Mouse (Mus musculus): ENCODE measurements at regions not wholly inside any gene's neighbourhood (a gene's known extent, or its start where the extent isn't known, plus 50 kb on each side); places are given as distances from the start of the nearest gene placed in this dataset.

DNA sequence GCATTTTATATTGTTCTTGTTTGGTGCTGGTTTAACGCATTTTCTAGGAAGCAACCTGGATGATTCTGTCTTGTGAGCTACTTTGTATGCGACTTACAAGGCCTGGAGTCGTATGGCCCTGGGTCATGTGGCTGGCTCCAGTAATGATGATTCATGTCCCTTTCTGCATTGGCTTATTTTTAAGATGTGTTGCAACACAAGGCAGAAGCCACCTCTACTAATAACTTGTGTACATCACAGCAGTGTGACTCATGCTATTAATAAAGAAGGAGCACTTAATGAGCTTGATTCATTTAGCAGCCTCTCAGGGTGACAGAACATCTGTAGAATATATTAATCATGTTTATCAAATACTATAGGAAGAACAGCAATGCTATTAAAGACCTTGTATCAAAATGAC, 84.0 kb downstream of the Slc5a7 start:
- DNase-seq = no peak

DNA sequence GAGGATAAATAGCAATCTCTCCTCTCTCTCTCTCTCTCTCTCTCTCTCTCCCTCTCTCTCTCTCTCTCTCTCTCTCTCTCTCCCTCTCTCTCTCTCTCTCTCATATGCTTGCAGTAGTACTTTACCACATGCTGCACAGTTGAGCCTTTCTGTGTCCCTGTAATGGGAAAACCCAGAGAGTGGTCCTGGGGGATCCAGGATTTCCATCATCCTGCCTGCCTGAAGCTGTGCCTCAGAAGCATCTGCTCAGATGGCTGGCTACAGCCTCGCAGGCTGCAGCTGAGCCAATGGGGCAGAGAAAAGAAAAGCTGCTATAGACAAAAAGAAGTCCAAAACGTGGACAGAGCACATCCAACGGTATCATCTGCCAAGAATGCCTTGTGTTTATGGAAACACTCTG, 97.1 kb downstream of the Slc5a7 start:
- no peak for DNase-seq

DNA sequence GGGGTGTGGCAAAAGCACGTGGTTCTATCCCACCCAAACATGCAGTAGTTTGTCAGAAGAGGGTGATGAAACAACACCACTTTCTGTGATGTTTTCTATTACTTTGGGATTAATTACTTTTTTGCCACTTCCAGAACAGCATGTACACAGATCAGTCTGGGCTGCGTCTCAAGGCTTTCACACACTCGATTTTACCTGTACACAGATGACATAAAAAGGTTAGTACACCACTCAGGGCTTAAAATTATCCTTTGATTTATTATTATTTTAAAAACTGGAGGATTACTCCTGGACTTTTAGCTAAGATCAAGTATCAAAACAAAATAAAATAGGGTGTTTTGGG, 106.6 kb downstream of the Slc5a7 start:
- DNase-seq = no peak

DNA sequence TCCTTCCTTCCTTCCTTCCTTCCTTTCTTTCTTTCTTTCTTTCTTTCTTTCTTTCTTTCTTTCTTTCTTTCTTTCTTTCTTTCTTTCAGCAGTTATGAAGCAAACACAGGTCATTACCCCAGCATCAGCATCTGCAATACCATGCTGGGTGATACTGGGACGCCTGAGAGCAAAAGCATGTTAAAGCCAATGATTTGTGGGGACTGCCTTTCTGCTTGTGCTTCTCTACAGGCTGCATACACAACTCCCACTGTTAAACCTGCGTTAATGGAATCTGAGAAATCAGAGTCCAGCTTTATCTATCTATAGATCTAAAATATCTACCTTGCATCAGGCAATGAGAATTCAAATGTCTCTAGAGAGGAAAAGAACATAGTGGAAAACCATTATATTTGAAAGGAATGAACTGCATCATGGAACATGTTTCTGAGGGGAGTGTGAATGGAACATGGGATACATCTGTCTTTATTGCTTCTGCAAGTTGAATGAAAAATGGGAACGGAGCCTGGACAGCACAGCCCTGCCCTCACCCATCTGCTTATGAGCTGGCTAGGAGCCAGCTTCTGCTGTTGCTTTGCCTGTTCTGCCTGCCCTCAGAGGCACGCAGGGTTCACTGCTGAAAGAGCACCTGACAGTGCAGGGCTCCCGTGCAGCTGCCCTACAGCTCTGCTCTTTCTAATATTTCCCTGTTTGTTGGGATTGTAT, 107.2 kb downstream of the Slc5a7 start:
- peak; percentile 8 for DNase-seq

DNA sequence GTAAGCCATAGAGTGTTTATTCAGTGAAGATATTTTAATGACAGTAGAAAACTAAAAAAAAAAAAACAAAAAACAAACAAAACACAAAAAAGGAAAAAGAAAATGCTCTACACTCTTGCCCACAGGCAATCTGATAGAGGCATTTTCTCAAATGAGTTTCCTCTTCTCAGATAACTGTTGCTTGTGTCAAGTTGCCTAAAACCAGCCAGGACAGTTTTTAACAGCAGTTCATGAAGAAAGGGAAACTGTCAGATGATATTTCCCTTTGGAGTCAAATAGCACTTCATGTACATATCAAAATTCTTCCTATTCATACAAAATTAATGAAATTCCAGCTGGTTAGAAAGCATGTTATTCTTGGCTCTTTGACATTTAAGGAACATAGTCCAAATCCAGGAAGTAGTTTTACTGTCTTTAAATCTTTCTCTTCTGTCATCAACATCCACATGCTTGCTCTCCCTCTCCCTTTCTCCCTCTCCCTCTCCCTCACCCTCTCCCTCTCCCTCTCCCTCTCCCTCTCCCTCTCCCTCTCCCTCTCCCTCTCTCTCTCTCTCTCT, 109.8 kb downstream of the Slc5a7 start:
- DNase-seq = no peak

DNA sequence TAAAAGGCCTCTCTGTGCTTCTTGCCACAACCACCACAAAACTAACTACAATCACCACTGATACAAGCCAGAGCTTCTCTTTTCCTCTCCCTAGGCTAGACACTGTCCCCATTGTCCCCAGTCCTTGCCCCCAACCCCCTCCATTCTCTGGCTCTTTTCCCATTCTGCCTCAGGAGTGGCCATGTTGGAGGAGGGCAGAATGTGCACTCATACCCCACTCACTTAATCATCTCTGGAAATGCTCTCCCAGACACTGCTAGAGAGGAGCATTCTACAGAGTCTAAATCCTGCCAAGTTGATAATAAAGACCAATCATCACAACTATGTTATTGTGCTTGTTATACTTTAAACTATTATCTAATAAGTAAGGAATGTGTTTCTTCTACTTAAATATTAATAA, 116.8 kb downstream of the Slc5a7 start:
- no peak for DNase-seq

DNA sequence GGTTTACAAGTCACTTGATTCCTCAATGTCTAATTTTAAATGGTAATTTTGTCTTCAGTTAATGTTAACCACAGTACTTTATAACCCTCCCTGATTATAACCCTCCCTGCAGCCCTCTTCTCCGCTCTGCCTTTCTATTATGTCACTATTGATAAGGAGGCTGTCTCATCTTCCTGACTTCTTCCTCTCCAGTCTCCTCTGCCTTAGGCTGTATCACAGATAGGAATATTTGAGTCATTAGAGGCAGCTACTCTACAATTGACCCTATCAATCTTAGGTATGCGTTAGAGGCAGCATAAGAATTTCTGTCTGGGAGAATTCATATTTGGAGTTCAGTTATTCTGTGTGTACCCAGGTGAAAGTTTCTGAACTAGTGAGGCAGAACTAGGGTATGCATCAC, 118.3 kb downstream of the Slc5a7 start:
- no peak for DNase-seq

DNA sequence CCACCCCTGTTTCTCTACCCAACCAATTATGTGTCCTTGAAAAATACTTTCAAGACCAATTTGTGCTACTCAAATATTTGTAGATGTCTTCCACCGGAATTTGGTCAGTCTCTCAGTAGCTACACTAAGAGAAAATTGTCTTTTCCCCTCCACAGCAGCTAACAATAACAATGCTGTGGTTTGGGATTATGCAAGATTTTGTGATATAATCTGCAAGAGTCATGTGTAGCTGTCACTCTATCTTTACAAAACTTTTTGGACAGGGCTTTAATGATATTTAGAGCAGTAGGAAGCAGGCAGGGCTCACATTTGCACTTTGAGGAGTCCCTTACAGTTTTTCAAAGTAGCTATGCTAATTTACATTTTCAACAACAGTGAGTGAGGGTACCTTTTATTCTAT, 128.1 kb downstream of the Slc5a7 start:
- DNase-seq = no peak

DNA sequence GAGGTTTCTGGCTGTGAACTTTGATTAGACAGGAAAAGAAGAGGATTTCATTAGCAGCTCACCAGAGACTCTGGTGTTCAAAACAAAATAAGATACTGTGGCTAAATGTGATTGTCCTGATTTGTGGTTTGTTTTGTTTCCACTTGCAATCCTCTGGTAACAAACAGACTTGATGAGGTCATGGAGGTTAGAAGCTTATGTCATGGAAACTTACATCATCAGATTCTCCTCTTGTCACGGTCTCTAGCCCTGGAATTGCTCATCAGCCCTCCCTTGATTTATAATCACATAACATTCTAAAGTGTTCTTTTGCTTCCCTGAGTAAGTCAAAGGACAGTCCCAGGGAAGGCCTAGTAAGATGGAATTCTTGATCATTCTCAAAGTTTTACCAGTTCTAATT, 130.8 kb downstream of the Slc5a7 start:
- no peak for DNase-seq

DNA sequence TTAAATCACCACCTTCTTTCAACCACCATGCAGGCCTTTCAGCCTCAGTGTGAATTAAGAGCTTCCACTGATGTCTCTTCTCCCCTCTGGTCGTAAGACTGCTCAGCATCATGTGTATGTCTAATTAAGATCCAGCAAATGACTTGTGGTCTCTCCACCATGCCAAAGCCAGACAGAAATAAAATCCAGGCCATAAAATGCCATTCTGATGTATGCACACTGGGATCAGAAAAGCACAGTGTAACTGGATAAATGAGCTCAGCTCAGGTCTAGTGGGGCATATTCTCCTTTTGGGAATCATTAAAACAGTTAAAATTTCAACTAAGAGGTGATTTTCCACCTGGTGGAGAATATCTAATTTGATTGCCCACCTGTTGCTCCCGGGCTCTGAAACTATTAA, 136.5 kb downstream of the Slc5a7 start:
- no peak for DNase-seq

DNA sequence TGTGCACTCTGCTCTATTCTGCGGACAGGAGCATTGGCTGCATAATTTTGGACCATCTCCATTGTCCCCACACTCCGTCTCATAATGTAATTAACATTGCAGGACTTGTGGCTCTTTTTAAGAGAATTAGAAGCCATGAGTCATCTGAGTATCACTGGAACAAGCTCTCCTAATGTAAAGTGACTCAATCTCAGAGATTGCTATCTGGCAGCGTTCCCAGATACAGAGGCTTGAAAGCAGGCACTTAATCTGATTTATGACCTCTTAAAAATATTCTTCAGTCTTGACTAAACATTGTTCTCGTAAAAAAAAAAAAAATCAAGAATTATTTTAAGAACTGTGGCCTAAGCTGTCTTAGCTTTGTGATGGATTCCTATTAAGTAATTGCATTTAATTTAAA, 140.1 kb downstream of the Slc5a7 start:
- DNase-seq = no peak

DNA sequence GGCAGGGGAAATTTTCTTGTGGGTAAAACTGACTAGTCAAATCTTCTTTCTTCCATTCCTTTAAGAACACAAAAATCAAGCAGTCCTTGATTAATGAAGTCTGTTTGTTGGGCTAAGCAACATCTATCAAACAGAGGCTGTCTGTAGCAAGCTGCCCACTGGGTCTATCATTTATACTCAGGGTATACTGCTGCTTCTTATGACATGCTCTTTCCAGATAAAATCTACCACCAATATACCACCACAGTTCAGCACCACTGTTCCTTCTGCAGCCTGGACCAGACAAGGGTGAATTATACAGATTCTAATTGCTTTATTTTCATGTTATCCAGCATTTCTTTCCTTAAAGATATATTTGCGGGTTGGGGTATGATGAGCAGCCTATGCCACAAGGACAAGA, 140.5 kb downstream of the Slc5a7 start:
- DNase-seq = no peak

DNA sequence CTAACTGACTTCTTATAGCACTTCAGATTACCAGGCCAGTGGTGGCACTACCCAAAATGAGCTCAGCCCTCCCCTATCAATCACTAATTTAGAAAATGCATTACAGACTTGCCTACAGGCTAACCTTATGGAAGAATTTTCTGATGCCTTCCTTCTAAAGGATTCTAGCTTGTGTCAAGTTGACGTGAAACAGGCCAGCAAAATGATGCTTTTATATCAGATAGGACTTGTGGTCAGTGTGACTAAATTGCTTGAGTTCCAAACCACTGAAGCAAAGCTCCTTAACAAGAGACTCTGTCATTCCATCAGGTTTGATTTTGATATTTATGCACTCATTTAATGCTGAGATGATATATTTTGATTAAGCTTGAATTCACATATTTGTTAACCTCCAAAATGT, 143.0 kb downstream of the Slc5a7 start:
- no peak for DNase-seq

DNA sequence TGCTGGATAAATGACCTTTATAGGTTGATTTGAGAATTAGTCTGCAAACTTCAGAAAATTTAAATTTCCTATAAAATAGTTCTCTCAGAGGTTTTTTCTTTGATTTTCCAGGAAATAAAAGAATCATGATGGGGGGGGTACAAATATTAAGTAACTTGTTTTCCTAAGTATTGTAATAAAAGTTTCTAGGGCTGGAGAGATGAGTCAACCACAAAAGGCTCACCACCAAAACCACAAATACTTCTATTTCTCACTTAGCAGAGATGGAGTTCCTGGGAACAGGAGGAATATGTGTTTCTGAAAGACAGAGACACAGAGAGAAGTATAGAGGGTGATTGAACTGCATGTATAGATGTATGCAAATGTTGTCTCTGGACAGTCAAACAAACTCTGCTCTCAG, 144.3 kb downstream of the Slc5a7 start:
- DNase-seq = no peak

Data from layer of hippocampus, adult 9-11 months (tissue).